Mouse (Mus musculus) liver, embryonic 11.5 days (tissue): ENCODE results near the gene Prkcd. TPM values are rescaled to one million over a fixed set of nuclear protein-coding genes. Genes with fewer than 3 reads are reported as not detected.
A peak's percentile ranks its signal among the peaks of the same experiment; 100 is the strongest.
"Not testable (repeated sequence)": the region's sequence is repeated elsewhere in the genome, so short reads cannot be mapped to it uniquely, and the experiment has no call there.

Experiments used
- ATAC-seq: fragments of 200-750 bp; cut with Nextera tagmentation; replicated peaks from 2 replicates; pipeline ENCODE4 v1.8.0; 2017; ENCODE audit warnings: moderate number of reproducible peaks, mild to moderate bottlenecking, moderate TSS enrichment, moderate library complexity; ENCODE audit not compliant: low FRiP score
- DNase-seq: peaks from one replicate; pipeline ENCODE4 v3.0.0-alpha.2; 2017; ENCODE audit warnings: low spot score
- H3K27ac ChIP-seq: fragments of 300-500 bp; sonication (generic); 2 replicates; pipeline ENCODE4 v1.5.1; 2014; ENCODE audit warnings: mild to moderate bottlenecking, low read depth, low read length, control low read depth
- H3K27me3 ChIP-seq: fragments of 300-500 bp; sonication (generic); replicated peaks from 2 replicates; pipeline ENCODE4 v1.6.1; 2014; ENCODE audit warnings: low read length, mixed read lengths; ENCODE audit not compliant: control insufficient read depth, insufficient read depth
- H3K36me3 ChIP-seq: fragments of 300-500 bp; sonication (generic); 2 replicates; pipeline ENCODE4 v1.6.1; 2014; ENCODE audit warnings: mild to moderate bottlenecking, low read length, moderate library complexity, mixed read lengths; ENCODE audit not compliant: control insufficient read depth, insufficient read depth
- H3K4me1 ChIP-seq: fragments of 300-500 bp; sonication (generic); replicated peaks from 2 replicates; pipeline ENCODE4 v1.6.1; 2014; ENCODE audit warnings: low read length, mixed read lengths; ENCODE audit not compliant: control insufficient read depth, insufficient read depth
- H3K4me2 ChIP-seq: fragments of 300-500 bp; sonication (generic); 2 replicates; pipeline ENCODE4 v1.6.1; 2014; ENCODE audit warnings: mild to moderate bottlenecking, control low read depth, moderate library complexity
- H3K4me3 ChIP-seq: fragments of 300-500 bp; sonication (generic); 2 replicates; pipeline ENCODE4 v1.5.1; 2014; ENCODE audit warnings: low read depth, low read length, control low read depth
- H3K9ac ChIP-seq: fragments of 300-500 bp; sonication (generic); 2 replicates; pipeline ENCODE4 v1.6.1; 2014; ENCODE audit warnings: low read depth, low read length, control low read depth
- H3K9me3 ChIP-seq: fragments of 300-500 bp; sonication (generic); 2 replicates; pipeline ENCODE4 v1.6.1; 2016; ENCODE audit warnings: low read length, inconsistent platforms, mixed read lengths; ENCODE audit not compliant: control insufficient read depth
- WGBS: fragments of 180-500 bp; shearing (Covaris S2); extraction: QIAGEN DNeasy Blood & Tissue Kit; methylation state at CpG from one replicate; pipeline ENCODE4 v1.1.7; 2014; 5-methylcytosine and 5-hydroxymethylcytosine counted together
- polyA plus RNA-seq: library from polyadenylated mRNA; unstranded; fragments of >200 nt; fragmentation: Nextera tagmentation; extraction: Ambion mirVana; gene quantifications from 2 replicates; pipeline ENCODE4 v1.2.1, GENCODE M21; 2014

The Prkcd gene
- polyA plus RNA-seq, 1 experiment from 2014 or later = 34.7 TPM

- H3K36me3 ChIP-seq = peaks cover 10% of the 10 kb centered on the region
- H3K4me1 ChIP-seq = peaks cover 28% of the 10 kb centered on the region
- no peak overlapping the region for H3K9ac ChIP-seq
- H3K4me2 ChIP-seq = no peak overlapping the region
- no peaks in the 10 kb centered on the region for H3K27me3 ChIP-seq
- no peak overlapping the region; the same call in 1 of the 2 replicates for H3K27ac ChIP-seq
- no peaks in the 10 kb centered on the region for H3K9me3 ChIP-seq
- ATAC-seq (no peak), DNase-seq (no peak)
- WGBS = 52% methylated on average over 5 of the region's 5 CpGs
- no peak overlapping the region for H3K4me3 ChIP-seq
These were observed 46.8 kb downstream of the Prkcd start for GRCm38 (mm10) chr14:30579180-30579579.

- Histone ChIP-seq H3K4me2 (peak overlapping the region; percentile 36), H3K9ac (peak overlapping the region; percentile 38; the same call in 1 of the 2 replicates)
- peak; percentile 85 for ATAC-seq
These were observed 48.5 kb downstream of the Prkcd start for GRCm38 (mm10) chr14:30577303-30578062.

DNA sequence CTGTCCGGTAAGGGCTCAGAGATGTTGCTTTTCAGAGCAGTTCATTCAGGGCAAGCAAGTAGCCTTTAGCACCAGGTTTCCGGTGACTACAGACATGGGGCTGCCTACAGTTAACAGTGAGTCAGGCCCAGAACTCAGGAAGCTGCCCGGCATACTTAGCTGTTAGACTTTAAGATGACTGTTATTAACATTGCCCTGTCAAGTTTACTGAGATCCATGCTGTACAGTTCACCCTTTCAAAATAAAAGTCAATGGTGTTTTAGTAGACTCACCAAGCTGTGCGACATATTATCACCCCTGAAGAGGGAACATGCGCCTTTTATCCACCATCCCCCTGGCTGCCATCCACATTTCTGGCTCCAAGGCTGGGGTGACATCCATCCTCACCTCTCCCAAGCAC, 49.8 kb downstream of the Prkcd start:
- WGBS = 51% methylated on average over 5 of the region's 5 CpGs
- H3K4me1 ChIP-seq = peaks cover 28% of the 10 kb centered on the region
- H3K4me3 ChIP-seq = no peak overlapping the region
- peak overlapping the region; percentile 22; the same call in 1 of the 2 replicates for H3K9ac ChIP-seq
- H3K4me2 ChIP-seq = peak overlapping the region; percentile 39; the same call in 1 of the 2 replicates
- no peaks in the 10 kb centered on the region for H3K9me3 ChIP-seq
- DNase-seq (no peak), ATAC-seq (peak; percentile 10; the same call in 1 of the 2 replicates)
- H3K27ac ChIP-seq = peak overlapping the region; percentile 86
- no peaks in the 10 kb centered on the region for H3K27me3 ChIP-seq
- H3K36me3 ChIP-seq = peaks cover 35% of the 10 kb centered on the region

More at GRCm38 (mm10) chr14:30577303-30578062, 48.5 kb downstream of the Prkcd start:
- Histone ChIP-seq H3K27ac (peak overlapping the region; percentile 59), H3K36me3 (peaks cover 23% of the 10 kb centered on the region), H3K4me1 (peaks cover 28% of the 10 kb centered on the region)
- WGBS = 13% methylated on average over 10 of the region's 12 CpGs
- H3K9me3 ChIP-seq, H3K27me3 ChIP-seq, H3K4me3 ChIP-seq: not testable (repeated sequence)
- DNase-seq = peak; percentile 72

- H3K9ac ChIP-seq = 0 out of 2 replicates have a peak overlapping the region, but pooled peaks have one; percentile 10
- peaks cover 28% of the 10 kb centered on the region for H3K4me1 ChIP-seq
- DNase-seq = no peak
- H3K27ac ChIP-seq = peak overlapping the region; percentile 86
- H3K27me3 ChIP-seq = no peaks in the 10 kb centered on the region
- WGBS = 68% methylated on average over 7 of the region's 7 CpGs
- peak overlapping the region; percentile 39; the same call in 1 of the 2 replicates for H3K4me2 ChIP-seq
- no peaks in the 10 kb centered on the region for H3K9me3 ChIP-seq
- no peak overlapping the region for H3K4me3 ChIP-seq
- peaks cover 40% of the 10 kb centered on the region for H3K36me3 ChIP-seq
- no peak for ATAC-seq
These were observed 50.2 kb downstream of the Prkcd start for GRCm38 (mm10) chr14:30575791-30576190.

DNA sequence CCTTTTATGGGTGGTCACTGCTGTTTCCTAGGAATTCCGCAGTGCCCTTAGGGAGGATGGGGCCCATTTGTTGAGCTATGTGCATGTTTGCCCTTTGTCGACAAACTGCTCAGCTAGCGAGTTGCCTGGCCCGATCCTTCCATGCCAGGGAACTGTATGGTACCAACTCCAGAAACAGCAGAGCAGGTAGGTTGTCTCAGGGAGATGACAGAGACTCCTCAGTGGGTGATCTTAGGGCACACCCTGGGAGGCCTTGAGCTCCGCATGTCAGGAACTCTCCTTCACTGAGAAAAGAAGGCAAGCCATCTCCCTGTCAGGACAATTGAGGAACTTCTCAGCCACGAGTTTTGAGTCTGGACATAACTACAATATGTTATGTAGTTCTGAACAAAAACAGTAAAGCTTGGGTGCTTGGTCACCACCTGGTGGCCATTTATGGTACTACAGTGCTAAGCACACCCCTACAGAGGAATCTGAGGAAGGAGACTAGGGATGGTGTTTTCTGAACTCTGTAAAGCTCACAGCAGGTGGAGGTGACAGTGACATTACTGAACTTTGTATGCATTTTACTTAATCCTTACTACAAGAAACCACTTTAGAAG, 51.9 kb downstream of the Prkcd start:
- no peak overlapping the region for H3K4me2 ChIP-seq
- H3K27ac ChIP-seq = no peak overlapping the region
- no peak overlapping the region for H3K4me3 ChIP-seq
- H3K9me3 ChIP-seq = no peaks in the 10 kb centered on the region
- H3K9ac ChIP-seq = no peak overlapping the region
- no peak for DNase-seq
- H3K27me3 ChIP-seq = no peaks in the 10 kb centered on the region
- ATAC-seq = 0 out of 2 replicates have a peak, but pooled peaks have one; percentile 44
- H3K4me1 ChIP-seq = peaks cover 24% of the 10 kb centered on the region
- WGBS = 73% methylated on average over 6 of the region's 6 CpGs
- peaks cover 55% of the 10 kb centered on the region for H3K36me3 ChIP-seq

DNA sequence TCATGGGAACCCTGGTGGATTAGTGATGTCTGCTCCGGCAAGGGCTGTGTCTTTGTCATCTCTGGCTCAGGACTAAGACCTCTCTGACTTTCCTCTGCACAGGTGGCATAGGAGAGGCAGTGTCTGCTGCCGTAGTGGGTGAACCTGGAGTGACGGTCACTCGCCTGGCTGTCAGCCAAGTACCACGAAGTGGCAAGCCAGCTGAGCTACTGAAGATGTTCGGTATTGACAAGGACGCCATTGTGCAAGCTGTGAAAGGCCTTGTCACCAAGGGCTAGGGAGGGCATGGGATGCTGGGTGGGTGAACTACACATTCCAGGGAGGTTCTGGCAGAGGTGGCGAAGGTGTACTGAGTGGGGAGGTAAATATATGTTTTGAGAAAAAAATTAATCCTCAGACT, 52.8 kb downstream of the Prkcd start:
- no peak overlapping the region for H3K27ac ChIP-seq

GRCm38 (mm10) chr14:30572253-30572652, 53.8 kb downstream of the Prkcd start:
- WGBS = 85% methylated on average over 10 of the region's 10 CpGs
- Histone ChIP-seq H3K27me3 (no peaks in the 10 kb centered on the region), H3K9ac (no peak overlapping the region), H3K4me2 (no peak overlapping the region), H3K4me1 (peaks cover 17% of the 10 kb centered on the region), H3K36me3 (peaks cover 71% of the 10 kb centered on the region), H3K27ac (peak overlapping the region; percentile 2; the same call in 1 of the 2 replicates), H3K9me3 (no peaks in the 10 kb centered on the region), H3K4me3 (no peak overlapping the region)
- ATAC-seq = no peak
- no peak for DNase-seq

More for the DNA sequence above, 52.8 kb downstream of the Prkcd start:
- Histone ChIP-seq H3K9ac (no peak overlapping the region), H3K4me2 (no peak overlapping the region), H3K27me3 (no peaks in the 10 kb centered on the region), H3K4me1 (peaks cover 23% of the 10 kb centered on the region), H3K4me3 (no peak overlapping the region), H3K36me3 (peaks cover 64% of the 10 kb centered on the region), H3K9me3 (no peaks in the 10 kb centered on the region)
- DNase-seq (no peak), ATAC-seq (no peak)
- 84% methylated on average over 8 of the region's 8 CpGs for WGBS

GRCm38 (mm10) chr14:30570303-30570702, 55.7 kb downstream of the Prkcd start:
- Histone ChIP-seq H3K4me3 (no peak overlapping the region), H3K4me1 (peaks cover 4% of the 10 kb centered on the region; the same call in 1 of the 2 replicates), H3K36me3 (peaks cover 84% of the 10 kb centered on the region), H3K27ac (no peak overlapping the region), H3K9me3 (no peaks in the 10 kb centered on the region), H3K27me3 (no peaks in the 10 kb centered on the region), H3K4me2 (no peak overlapping the region), H3K9ac (no peak overlapping the region)
- ATAC-seq (no peak), DNase-seq (no peak)
- WGBS = 89% methylated on average over 9 of the region's 9 CpGs
